Mouse (Mus musculus): ENCODE data around the gene Slc25a44. TPM values are rescaled to one million over a fixed set of nuclear protein-coding genes. Genes with fewer than 3 reads are reported as not detected.

Slc25a44 gene
- polyA plus RNA-seq (2012) = 8.1 and 17.5 TPM in 2 replicates

- TF ChIP-seq GATA1 (IDR thresholded peaks at IDR 0.05; ENCODE audit: low read length) = no peak
Measured at GRCm38 (mm10) chr3:88424605-88425329, at the start of gene Slc25a44. TSS of gene Slc25a44 (minus strand) at chr3:88425139.

- no peak for TF ChIP-seq GATA1 (IDR thresholded peaks at IDR 0.05; ENCODE audit: low read length)
Measured at GRCm38 (mm10) chr3:88473571-88473970, 48.6 kb upstream of the Slc25a44 start.

- TF ChIP-seq GATA1 (IDR thresholded peaks at IDR 0.05; ENCODE audit: low read length) = no peak
Measured at GRCm38 (mm10) chr3:88473020-88473419, 48.1 kb upstream of the Slc25a44 start.

- no peak for TF ChIP-seq GATA1 (IDR thresholded peaks at IDR 0.05; ENCODE audit: low read length)
Measured at GRCm38 (mm10) chr3:88470943-88471479, 46.1 kb upstream of the Slc25a44 start.

- TF ChIP-seq GATA1 (IDR thresholded peaks at IDR 0.05; ENCODE audit: low read length) = no peak
Measured at GRCm38 (mm10) chr3:88469466-88469865, 44.5 kb upstream of the Slc25a44 start.

GRCm38 (mm10) chr3:88467116-88467824 is 42.3 kb upstream of the Slc25a44 start:
- no peak for TF ChIP-seq GATA1 (IDR thresholded peaks at IDR 0.05; ENCODE audit: low read length)

GRCm38 (mm10) chr3:88465127-88465526 is 40.2 kb upstream of the Slc25a44 start:
- no peak for TF ChIP-seq GATA1 (IDR thresholded peaks at IDR 0.05; ENCODE audit: low read length)

- no peak for TF ChIP-seq GATA1 (IDR thresholded peaks at IDR 0.05; ENCODE audit: low read length)
Measured at GRCm38 (mm10) chr3:88464425-88464824, 39.5 kb upstream of the Slc25a44 start.

GRCm38 (mm10) chr3:88460983-88461696 is 36.2 kb upstream of the Slc25a44 start, which contains the start of gene Sema4a:
TSS of gene Sema4a (minus strand) at chr3:88461182.
- TF ChIP-seq GATA1 (IDR thresholded peaks at IDR 0.05; ENCODE audit: low read length) = no peak

GRCm38 (mm10) chr3:88460029-88460428 is 35.1 kb upstream of the Slc25a44 start:
- no peak for TF ChIP-seq GATA1 (IDR thresholded peaks at IDR 0.05; ENCODE audit: low read length)

- no peak for TF ChIP-seq GATA1 (IDR thresholded peaks at IDR 0.05; ENCODE audit: low read length)
Measured at GRCm38 (mm10) chr3:88458778-88459219, 33.9 kb upstream of the Slc25a44 start.

- TF ChIP-seq GATA1 (IDR thresholded peaks at IDR 0.05; ENCODE audit: low read length) = no peak
Measured at GRCm38 (mm10) chr3:88456746-88457532, 32.0 kb upstream of the Slc25a44 start.

GRCm38 (mm10) chr3:88456313-88456712 is 31.4 kb upstream of the Slc25a44 start:
- TF ChIP-seq GATA1 (IDR thresholded peaks at IDR 0.05; ENCODE audit: low read length) = no peak

- TF ChIP-seq GATA1 (IDR thresholded peaks at IDR 0.05; ENCODE audit: low read length) = no peak
Measured at GRCm38 (mm10) chr3:88455588-88456264, 30.8 kb upstream of the Slc25a44 start.
